Mouse (Mus musculus) lung, embryonic 16.5 days (tissue): ENCODE results near the gene Cd9. TPM values are rescaled to one million over a fixed set of nuclear protein-coding genes. Genes with fewer than 3 reads are reported as not detected.

Experiments used
- ATAC-seq: fragments of 200-750 bp; cut with Nextera tagmentation; 2 replicates; pipeline ENCODE4 v1.8.0; 2017; ENCODE audit warnings: low read depth, mild to moderate bottlenecking, moderate library complexity
- H3K27ac ChIP-seq: fragments of 300-500 bp; sonication (generic); 2 replicates; pipeline ENCODE4 v1.5.1; 2014; ENCODE audit warnings: mild to moderate bottlenecking, control low read depth, low read length
- H3K27me3 ChIP-seq: fragments of 300-500 bp; sonication (generic); 2 replicates; pipeline ENCODE4 v1.6.1; 2014; ENCODE audit warnings: low read depth, low read length, mixed read lengths; ENCODE audit not compliant: control insufficient read depth, insufficient read depth
- H3K36me3 ChIP-seq: fragments of 300-500 bp; sonication (generic); 2 replicates; pipeline ENCODE4 v1.6.1; 2014; ENCODE audit warnings: low read length; ENCODE audit not compliant: control insufficient read depth, insufficient read depth
- H3K4me1 ChIP-seq: fragments of 300-500 bp; sonication (generic); replicated peaks from 2 replicates; pipeline ENCODE4 v1.6.1; 2014; ENCODE audit warnings: low read length, mixed read lengths; ENCODE audit not compliant: control insufficient read depth, insufficient read depth
- H3K4me2 ChIP-seq: fragments of 300-500 bp; sonication (generic); 2 replicates; pipeline ENCODE4 v1.6.1; 2014; ENCODE audit warnings: low read depth, low read length, control low read depth
- H3K4me3 ChIP-seq: fragments of 300-500 bp; sonication (generic); 2 replicates; pipeline ENCODE4 v1.5.1; 2014; ENCODE audit warnings: mild to moderate bottlenecking, low read length, control low read depth
- H3K9ac ChIP-seq: fragments of 300-500 bp; sonication (generic); 2 replicates; pipeline ENCODE4 v1.6.1; 2014; ENCODE audit warnings: low read length, control low read depth
- H3K9me3 ChIP-seq: fragments of 300-500 bp; sonication (generic); 2 replicates; pipeline ENCODE4 v1.6.1; 2016; ENCODE audit warnings: low read length; ENCODE audit not compliant: control insufficient read depth
- WGBS: fragments of 180-500 bp; shearing (Covaris S2); extraction: QIAGEN DNeasy Blood & Tissue Kit; methylation state at CpG from one replicate; pipeline ENCODE4 v1.1.7; 2014; 5-methylcytosine and 5-hydroxymethylcytosine counted together
- polyA plus RNA-seq: library from polyadenylated mRNA; unstranded; fragments of >200 nt; fragmentation: Nextera tagmentation; extraction: Ambion mirVana; gene quantifications from 2 replicates; pipeline ENCODE4 v1.2.1, GENCODE M21; 2015

The Cd9 gene
- polyA plus RNA-seq, 1 experiment from 2014 or later, result 356 TPM

- no peaks in the 10 kb centered on the region for H3K9me3 ChIP-seq
- H3K36me3 ChIP-seq, result no peaks in the 10 kb centered on the region
- WGBS, result 92% methylated on average over 4 of the region's 4 CpGs
- H3K4me2 ChIP-seq, result no peak overlapping the region
- H3K9ac ChIP-seq, result no peak overlapping the region
- peaks cover 2% of the 10 kb centered on the region; the same call in 1 of the 2 replicates for H3K4me1 ChIP-seq
- H3K27ac ChIP-seq, result no peak overlapping the region
- no peak for ATAC-seq
- H3K27me3 ChIP-seq, result no peaks in the 10 kb centered on the region
- H3K4me3 ChIP-seq, result no peak overlapping the region
Observed at GRCm38 (mm10) chr6:125506427-125506826, 11.8 kb upstream of the Cd9 start.

- Histone ChIP-seq H3K27ac (no peak overlapping the region), H3K4me3 (no peak overlapping the region), H3K36me3 (no peaks in the 10 kb centered on the region), H3K4me2 (no peak overlapping the region), H3K27me3 (no peaks in the 10 kb centered on the region), H3K9ac (no peak overlapping the region), H3K4me1 (no peaks in the 10 kb centered on the region), H3K9me3 (no peaks in the 10 kb centered on the region)
- WGBS, result 40% methylated on average over 3 of the region's 3 CpGs
- no peak for ATAC-seq
Observed at GRCm38 (mm10) chr6:125504622-125505355, 10.2 kb upstream of the Cd9 start.

- no peaks in the 10 kb centered on the region for H3K4me1 ChIP-seq
- H3K4me3 ChIP-seq, result no peak overlapping the region
- no peak for ATAC-seq
- no peaks in the 10 kb centered on the region for H3K27me3 ChIP-seq
- no peak overlapping the region for H3K9ac ChIP-seq
- 86% methylated on average over 11 of the region's 11 CpGs for WGBS
- no peaks in the 10 kb centered on the region for H3K36me3 ChIP-seq
- no peak overlapping the region for H3K27ac ChIP-seq
- no peak overlapping the region for H3K4me2 ChIP-seq
- no peaks in the 10 kb centered on the region for H3K9me3 ChIP-seq
Observed at GRCm38 (mm10) chr6:125503186-125503802, 8.7 kb upstream of the Cd9 start.

GRCm38 (mm10) chr6:125498062-125498461 lies 3.5 kb upstream of the Cd9 start:
- H3K4me1 ChIP-seq, result no peaks in the 10 kb centered on the region; the same call in 1 of the 2 replicates
- H3K9me3 ChIP-seq, result no peaks in the 10 kb centered on the region
- H3K27me3 ChIP-seq, result peaks cover 6% of the 10 kb centered on the region
- no peaks in the 10 kb centered on the region for H3K36me3 ChIP-seq
- WGBS, result 38% methylated on average over 5 of the region's 5 CpGs
- H3K4me2 ChIP-seq, result no peak overlapping the region
- no peak overlapping the region for H3K27ac ChIP-seq
- no peak overlapping the region for H3K9ac ChIP-seq
- no peak for ATAC-seq
- H3K4me3 ChIP-seq, result no peak overlapping the region

- 78% methylated on average over 12 of the region's 12 CpGs for WGBS
- no peak overlapping the region for H3K27ac ChIP-seq
- H3K4me1 ChIP-seq, result peaks cover 3% of the 10 kb centered on the region; the same call in 1 of the 2 replicates
Observed at GRCm38 (mm10) chr6:125496417-125496816, 1.8 kb upstream of the Cd9 start.

GRCm38 (mm10) chr6:125495361-125495760 lies 770 bp upstream of the Cd9 start:
- Histone ChIP-seq H3K36me3 (no peaks in the 10 kb centered on the region), H3K4me2 (peak overlapping the region; percentile 75; the same call in 1 of the 2 replicates), H3K9me3 (no peaks in the 10 kb centered on the region), H3K27ac (no peak overlapping the region), H3K4me1 (peaks cover 3% of the 10 kb centered on the region; the same call in 1 of the 2 replicates), H3K27me3 (peaks cover 6% of the 10 kb centered on the region), H3K4me3 (no peak overlapping the region), H3K9ac (no peak overlapping the region)
- WGBS, result 56% methylated on average over 9 of the region's 9 CpGs
- no peak for ATAC-seq

More at GRCm38 (mm10) chr6:125496417-125496816, 1.8 kb upstream of the Cd9 start:
- Histone ChIP-seq H3K9me3 (no peaks in the 10 kb centered on the region), H3K4me3 (no peak overlapping the region), H3K4me2 (no peak overlapping the region), H3K27me3 (peaks cover 6% of the 10 kb centered on the region), H3K36me3 (no peaks in the 10 kb centered on the region), H3K9ac (no peak overlapping the region)
- ATAC-seq, result no peak

GRCm38 (mm10) chr6:125493147-125493546 lies 1.4 kb downstream of the Cd9 start:
- Histone ChIP-seq H3K9ac (peak overlapping the region; percentile 82), H3K9me3 (no peaks in the 10 kb centered on the region), H3K4me2 (peak overlapping the region; percentile 75), H3K27ac (peak overlapping the region; percentile 90; the same call in 1 of the 2 replicates), H3K4me3 (peak overlapping the region; percentile 65), H3K27me3 (peaks cover 6% of the 10 kb centered on the region), H3K4me1 (peaks cover 3% of the 10 kb centered on the region; the same call in 1 of the 2 replicates), H3K36me3 (no peaks in the 10 kb centered on the region)
- 46% methylated on average over 5 of the region's 5 CpGs for WGBS
- ATAC-seq, result no peak

- no peak overlapping the region for H3K27ac ChIP-seq
- no peaks in the 10 kb centered on the region for H3K9me3 ChIP-seq
- ATAC-seq, result no peak
- H3K4me1 ChIP-seq, result peaks cover 3% of the 10 kb centered on the region; the same call in 1 of the 2 replicates
- 68% methylated on average over 6 of the region's 6 CpGs for WGBS
- H3K4me3 ChIP-seq, result peak overlapping the region; percentile 65
- H3K27me3 ChIP-seq, result peaks cover 6% of the 10 kb centered on the region
- H3K9ac ChIP-seq, result peak overlapping the region; percentile 0; the same call in 1 of the 2 replicates
- peak overlapping the region; percentile 75 for H3K4me2 ChIP-seq
- no peaks in the 10 kb centered on the region for H3K36me3 ChIP-seq
Observed at GRCm38 (mm10) chr6:125492664-125493063, 1.9 kb downstream of the Cd9 start.

GRCm38 (mm10) chr6:125492033-125492432 lies 2.6 kb downstream of the Cd9 start:
- H3K9me3 ChIP-seq, result no peaks in the 10 kb centered on the region
- H3K9ac ChIP-seq, result peak overlapping the region; percentile 0; the same call in 1 of the 2 replicates
- H3K4me1 ChIP-seq, result peaks cover 3% of the 10 kb centered on the region; the same call in 1 of the 2 replicates
- 57% methylated on average over 9 of the region's 9 CpGs for WGBS
- H3K27me3 ChIP-seq, result peaks cover 6% of the 10 kb centered on the region
- no peak for ATAC-seq
- no peak overlapping the region for H3K27ac ChIP-seq
- no peaks in the 10 kb centered on the region for H3K36me3 ChIP-seq
- H3K4me3 ChIP-seq, result peak overlapping the region; percentile 65; the same call in 1 of the 2 replicates
- peak overlapping the region; percentile 75 for H3K4me2 ChIP-seq
